Mouse (Mus musculus): Measurements from ENCODE around the gene Brms1l. TPM values are rescaled to one million over a fixed set of nuclear protein-coding genes. Genes with fewer than 3 reads are reported as not detected.
"Not testable (repeated sequence)": the region's sequence is repeated elsewhere in the genome, so short reads cannot be mapped to it uniquely, and the experiment has no call there.

Brms1l gene
- 52.1 and 57.0 TPM in 2 replicates for polyA plus RNA-seq (2015; fragmentation: Nextera tagmentation; extraction: Ambion mirVana)

GRCm38 (mm10) chr12:55836199-55836951 is at the start of gene Brms1l:
TSS of gene Brms1l (plus strand) at chr12:55836324.
- Histone ChIP-seq H3K27ac (replicated peaks) (peak within 1 kb of the TSS; percentile 88), H3K36me3 (peaks cover 1% of the 10 kb centered on the region; the same call in 1 of the 2 replicates), H3K27me3 (no peaks in the 10 kb centered on the region), H3K9ac (peak within 1 kb of the TSS; percentile 72), H3K4me1 (replicated peaks) (peaks cover 14% of the 10 kb centered on the region), H3K4me2 (peak within 1 kb of the TSS; percentile 68), H3K4me3 (peak within 1 kb of the TSS; percentile 66), H3K9me3 (no peaks in the 10 kb centered on the region)
- peak; percentile 99 for ATAC-seq (ENCODE audit: low FRiP score, low read depth)
- under 1% methylated on average over 65 of the region's 77 CpGs for WGBS

DNA sequence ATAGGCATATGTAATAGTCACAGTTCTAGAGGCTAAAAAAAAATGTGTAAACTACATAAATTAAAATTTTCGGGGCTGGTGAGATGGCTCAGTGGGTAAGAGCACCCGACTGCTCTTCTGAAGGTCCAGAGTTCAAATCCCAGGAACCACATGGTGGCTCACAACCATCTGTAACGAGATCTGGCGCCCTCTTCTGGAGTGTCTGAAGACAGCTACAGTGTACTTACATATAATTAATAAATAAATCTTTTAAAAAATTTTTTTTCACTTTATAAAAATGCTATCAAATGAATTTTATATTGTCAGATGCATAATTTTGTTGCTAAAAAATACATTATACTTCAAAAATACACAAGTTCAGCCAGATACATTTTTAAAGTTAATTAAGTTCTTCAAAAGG is 41.6 kb upstream of the Brms1l start:
- H3K36me3 ChIP-seq; H3K4me1 ChIP-seq (replicated peaks); H3K9ac ChIP-seq; H3K4me2 ChIP-seq; H3K27me3 ChIP-seq; H3K9me3 ChIP-seq; H3K27ac ChIP-seq (replicated peaks); H3K4me3 ChIP-seq; ATAC-seq (ENCODE audit: low FRiP score, low read depth): not testable (repeated sequence)
- WGBS, result 79% methylated on average over 4 of the region's 4 CpGs

DNA sequence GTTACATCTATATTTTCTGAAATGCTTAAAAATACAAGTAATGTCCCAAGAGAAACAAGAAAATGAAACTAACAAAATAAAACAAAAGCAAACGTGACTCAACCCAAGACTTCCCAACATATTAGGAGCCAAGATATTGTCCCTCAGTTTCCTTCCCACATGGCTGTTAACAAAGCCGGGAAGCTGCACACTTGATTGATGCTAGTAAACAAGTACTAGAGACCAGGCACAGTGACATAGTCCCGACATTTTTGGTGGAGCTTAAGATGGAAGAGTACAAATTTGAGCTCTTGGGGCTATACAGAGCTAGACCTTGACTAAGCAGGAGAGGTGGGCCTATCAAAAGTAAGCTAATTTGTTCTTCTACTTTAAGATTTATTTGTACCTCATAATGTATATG is 39.0 kb upstream of the Brms1l start:
- H3K27ac ChIP-seq (replicated peaks), result no peak overlapping the region
- H3K36me3 ChIP-seq, result 0 out of 2 replicates have a peak, but pooled peaks cover 4% of the 10 kb centered on the region
- H3K4me3 ChIP-seq, result no peak overlapping the region
- no peak for ATAC-seq (ENCODE audit: low FRiP score, low read depth)
- no peaks in the 10 kb centered on the region for H3K4me1 ChIP-seq (replicated peaks)
- H3K9ac ChIP-seq, result no peak overlapping the region
- H3K4me2 ChIP-seq, result no peak overlapping the region
- H3K27me3 ChIP-seq, result no peaks in the 10 kb centered on the region
- 87% methylated on average over 3 of the region's 3 CpGs for WGBS
- no peaks in the 10 kb centered on the region for H3K9me3 ChIP-seq

DNA sequence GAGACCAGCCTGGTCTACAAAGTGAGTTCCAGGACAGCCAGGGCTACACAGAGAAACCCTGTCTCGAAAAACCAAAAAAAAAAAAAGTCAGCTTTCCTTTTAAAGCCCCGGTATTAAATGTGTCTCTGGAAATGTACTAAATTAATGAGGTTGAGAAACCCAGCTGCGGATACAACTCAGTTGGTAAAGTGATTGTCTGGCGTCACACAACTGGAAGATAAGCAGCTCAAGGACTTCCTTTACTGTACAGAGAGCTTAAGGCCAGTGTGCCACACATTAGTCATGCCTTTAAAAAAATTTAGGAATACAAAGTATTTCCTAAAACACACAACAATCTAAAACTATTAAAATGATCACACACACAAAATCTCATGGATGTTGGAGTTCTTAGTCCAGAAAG is 37.4 kb upstream of the Brms1l start:
- H3K9me3 ChIP-seq, result no peaks in the 10 kb centered on the region
- no peak overlapping the region for H3K27ac ChIP-seq (replicated peaks)
- H3K36me3 ChIP-seq, result 0 out of 2 replicates have a peak, but pooled peaks cover 4% of the 10 kb centered on the region
- 94% methylated on average over 4 of the region's 4 CpGs for WGBS
- H3K4me3 ChIP-seq, result no peak overlapping the region
- ATAC-seq (ENCODE audit: low FRiP score, low read depth), result no peak
- H3K27me3 ChIP-seq, result no peaks in the 10 kb centered on the region
- H3K4me2 ChIP-seq, result no peak overlapping the region
- no peaks in the 10 kb centered on the region for H3K4me1 ChIP-seq (replicated peaks)
- no peak overlapping the region for H3K9ac ChIP-seq

GRCm38 (mm10) chr12:55800144-55800543 is 36.0 kb upstream of the Brms1l start:
- H3K36me3 ChIP-seq, result no peaks in the 10 kb centered on the region
- no peak overlapping the region for H3K4me2 ChIP-seq
- no peaks in the 10 kb centered on the region for H3K27me3 ChIP-seq
- H3K4me3 ChIP-seq, result no peak overlapping the region
- no peak overlapping the region for H3K27ac ChIP-seq (replicated peaks)
- 93% methylated on average over 5 of the region's 5 CpGs for WGBS
- no peak overlapping the region for H3K9ac ChIP-seq
- ATAC-seq (ENCODE audit: low FRiP score, low read depth), result no peak
- H3K4me1 ChIP-seq (replicated peaks), result 0 out of 2 replicates have a peak, but pooled peaks cover 1% of the 10 kb centered on the region
- no peaks in the 10 kb centered on the region for H3K9me3 ChIP-seq

- no peak overlapping the region for H3K27ac ChIP-seq (replicated peaks)
- no peak for ATAC-seq (ENCODE audit: low FRiP score, low read depth)
- WGBS, result 91% methylated on average over 4 of the region's 4 CpGs
Observed at GRCm38 (mm10) chr12:55801131-55801530, 35.0 kb upstream of the Brms1l start.

DNA sequence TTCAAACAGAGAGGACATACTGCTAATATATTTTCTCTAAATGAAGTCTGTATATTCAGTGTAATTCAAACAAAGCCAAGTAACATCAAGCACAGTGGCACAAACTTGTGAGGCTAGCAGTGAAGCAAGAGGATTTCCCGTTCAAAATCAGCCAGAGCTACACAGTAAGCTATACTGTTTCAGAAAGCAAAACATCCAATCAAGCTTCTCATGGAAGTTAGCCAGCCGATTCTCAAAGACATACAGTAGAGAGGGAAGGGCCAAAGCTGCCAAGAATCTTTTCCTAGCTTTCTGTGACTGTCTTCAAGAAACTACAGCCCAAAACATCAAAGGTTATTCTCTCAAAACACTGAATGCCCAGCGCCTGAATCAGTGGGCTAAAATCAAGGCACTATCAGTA is 31.1 kb upstream of the Brms1l start:
- Histone ChIP-seq H3K27me3 (no peaks in the 10 kb centered on the region), H3K27ac (replicated peaks) (no peak overlapping the region), H3K4me3 (no peak overlapping the region), H3K36me3 (no peaks in the 10 kb centered on the region), H3K4me2 (no peak overlapping the region), H3K4me1 (replicated peaks) (0 out of 2 replicates have a peak, but pooled peaks cover 3% of the 10 kb centered on the region), H3K9me3 (no peaks in the 10 kb centered on the region), H3K9ac (no peak overlapping the region)
- 57% methylated on average over 3 of the region's 3 CpGs for WGBS
- ATAC-seq (ENCODE audit: low FRiP score, low read depth), result no peak

More at GRCm38 (mm10) chr12:55801131-55801530, 35.0 kb upstream of the Brms1l start:
- Histone ChIP-seq H3K27me3 (no peaks in the 10 kb centered on the region), H3K36me3 (no peaks in the 10 kb centered on the region), H3K9me3 (no peaks in the 10 kb centered on the region), H3K4me2 (no peak overlapping the region), H3K4me3 (no peak overlapping the region), H3K4me1 (replicated peaks) (0 out of 2 replicates have a peak, but pooled peaks cover 3% of the 10 kb centered on the region), H3K9ac (no peak overlapping the region)

DNA sequence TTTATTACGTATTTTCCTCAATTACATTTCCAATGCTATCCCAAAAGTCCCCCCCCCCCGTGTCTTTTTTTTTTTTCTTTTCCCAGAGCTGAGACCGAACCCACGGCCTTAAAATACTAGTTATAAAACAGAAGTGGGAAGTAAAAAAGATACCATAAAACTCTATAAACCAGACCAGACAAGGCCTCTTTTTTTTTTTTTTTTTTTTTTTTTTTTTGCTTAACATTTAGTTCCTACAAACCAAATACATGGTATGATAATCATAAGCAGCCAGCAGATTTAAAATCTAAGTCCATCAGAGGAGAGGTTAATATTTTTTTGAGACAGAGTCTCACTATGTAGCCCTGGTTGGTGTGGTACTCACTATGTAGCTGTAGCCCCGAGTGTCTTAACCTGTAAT is 19.6 kb upstream of the Brms1l start:
- Histone ChIP-seq H3K36me3 (no peaks in the 10 kb centered on the region), H3K27me3 (no peaks in the 10 kb centered on the region), H3K4me2 (no peak overlapping the region), H3K4me3 (no peak overlapping the region), H3K9ac (no peak overlapping the region), H3K9me3 (no peaks in the 10 kb centered on the region), H3K27ac (replicated peaks) (no peak overlapping the region), H3K4me1 (replicated peaks) (peaks cover 19% of the 10 kb centered on the region)
- ATAC-seq (ENCODE audit: low FRiP score, low read depth), result no peak
- WGBS, result 95% methylated on average over 5 of the region's 5 CpGs

GRCm38 (mm10) chr12:55820119-55820660 is 15.9 kb upstream of the Brms1l start:
- Histone ChIP-seq H3K9ac (peak overlapping the region; percentile 93), H3K4me3 (peak overlapping the region; percentile 98), H3K9me3 (no peaks in the 10 kb centered on the region), H3K4me2 (peak overlapping the region; percentile 81), H3K36me3 (no peaks in the 10 kb centered on the region), H3K27ac (replicated peaks) (peak overlapping the region; percentile 90), H3K27me3 (no peaks in the 10 kb centered on the region), H3K4me1 (replicated peaks) (peaks cover 19% of the 10 kb centered on the region)
- WGBS, result under 1% methylated on average over 35 of the region's 35 CpGs
- peak; percentile 59 for ATAC-seq (ENCODE audit: low FRiP score, low read depth)

DNA sequence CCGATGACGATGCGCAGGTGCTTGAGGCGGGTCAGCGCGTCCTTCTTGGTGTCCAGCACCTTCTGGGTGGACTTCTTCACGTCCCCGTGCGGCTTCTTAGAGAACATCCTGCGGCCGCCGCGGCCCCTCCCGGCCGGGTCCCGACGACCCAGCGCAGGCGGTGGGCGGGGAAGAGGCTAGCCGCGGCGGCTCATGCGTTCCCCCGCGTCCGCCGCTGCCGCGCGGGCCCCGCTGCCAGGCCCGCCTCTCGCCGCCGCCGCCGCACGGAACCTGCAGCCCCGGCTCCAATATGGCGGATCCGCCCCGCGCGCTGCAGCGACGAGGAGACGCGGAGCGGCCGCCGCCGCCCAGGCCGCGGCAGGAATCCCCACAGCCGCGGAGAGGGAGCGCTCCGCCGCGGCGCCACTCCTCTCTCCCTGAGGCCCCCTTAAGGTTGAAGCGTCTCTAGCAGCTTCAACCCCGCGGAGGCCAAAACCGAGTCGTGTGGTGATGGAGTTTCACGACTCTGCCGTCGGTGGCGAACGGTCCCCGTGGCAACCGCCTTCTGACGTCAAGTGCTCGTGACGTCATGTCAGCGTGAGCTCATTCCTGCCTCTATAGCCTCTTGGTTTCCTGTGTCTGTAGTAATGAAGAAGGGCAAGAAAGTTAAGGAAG is 15.3 kb upstream of the Brms1l start, which contains the start of gene Ralgapa1:
TSS of gene Ralgapa1 (minus strand) at position 507 of the 654 bp plus-strand sequence.
- WGBS, result under 1% methylated on average over 77 of the region's 78 CpGs
- peak; percentile 94 for ATAC-seq (ENCODE audit: low FRiP score, low read depth)
- Histone ChIP-seq H3K4me2 (peak within 1 kb of the TSS; percentile 81), H3K4me3 (peak within 1 kb of the TSS; percentile 98), H3K9ac (peak within 1 kb of the TSS; percentile 93), H3K4me1 (replicated peaks) (peaks cover 19% of the 10 kb centered on the region), H3K27ac (replicated peaks) (peak within 1 kb of the TSS; percentile 90), H3K27me3 (no peaks in the 10 kb centered on the region), H3K36me3 (no peaks in the 10 kb centered on the region), H3K9me3 (no peaks in the 10 kb centered on the region)

- no peak overlapping the region for H3K4me3 ChIP-seq
- no peak for ATAC-seq (ENCODE audit: low FRiP score, low read depth)
- no peaks in the 10 kb centered on the region for H3K27me3 ChIP-seq
- peaks cover 11% of the 10 kb centered on the region for H3K4me1 ChIP-seq (replicated peaks)
- 85% methylated on average over 6 of the region's 6 CpGs for WGBS
- no peaks in the 10 kb centered on the region for H3K9me3 ChIP-seq
- H3K4me2 ChIP-seq, result no peak overlapping the region
- H3K9ac ChIP-seq, result no peak overlapping the region
- H3K36me3 ChIP-seq, result no peaks in the 10 kb centered on the region
- H3K27ac ChIP-seq (replicated peaks), result no peak overlapping the region
Observed at GRCm38 (mm10) chr12:55824027-55824426, 12.1 kb upstream of the Brms1l start.

GRCm38 (mm10) chr12:55825537-55825936 is 10.6 kb upstream of the Brms1l start:
- 84% methylated on average over 2 of the region's 2 CpGs for WGBS
- Histone ChIP-seq H3K4me3 (no peak overlapping the region), H3K27ac (replicated peaks) (no peak overlapping the region), H3K4me2 (no peak overlapping the region), H3K4me1 (replicated peaks) (no peaks in the 10 kb centered on the region), H3K9ac (no peak overlapping the region), H3K27me3 (no peaks in the 10 kb centered on the region), H3K36me3 (no peaks in the 10 kb centered on the region), H3K9me3 (no peaks in the 10 kb centered on the region)
- ATAC-seq (ENCODE audit: low FRiP score, low read depth), result no peak
